Mouse (Mus musculus) brain, adult 2 months (tissue): ENCODE measurements around the gene Gm49342.

Source experiments
- DNase-seq: peaks from one replicate; pipeline ENCODE4 v3.0.0; 2011; ENCODE audit warnings: low read depth, low spot score

Gene Gm49342

DNA sequence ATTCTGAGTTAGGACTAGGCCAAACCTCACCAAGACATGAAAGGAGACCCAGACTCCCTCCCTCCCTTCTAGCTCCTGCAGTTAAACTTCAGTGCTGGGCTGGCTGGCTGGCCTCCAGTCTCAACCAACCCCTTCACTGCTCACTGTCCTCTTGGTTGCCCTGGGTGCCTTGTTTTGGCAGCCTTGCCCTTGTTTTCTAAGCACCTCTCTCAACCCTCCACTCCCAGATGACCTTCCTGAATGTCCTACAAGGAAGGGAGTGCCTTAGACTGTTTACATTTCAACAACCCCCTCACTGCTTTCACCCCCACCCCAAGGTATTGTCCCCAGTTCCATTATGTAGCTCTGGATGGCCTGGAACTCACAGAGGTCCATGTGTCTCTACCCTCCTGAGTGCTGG is 35.3 kb downstream of the Gm49342 start:
- no peak for DNase-seq

GRCm38 (mm10) chr14:50981207-50981606 is 36.9 kb downstream of the Gm49342 start:
- peak; percentile 21 for DNase-seq

DNA sequence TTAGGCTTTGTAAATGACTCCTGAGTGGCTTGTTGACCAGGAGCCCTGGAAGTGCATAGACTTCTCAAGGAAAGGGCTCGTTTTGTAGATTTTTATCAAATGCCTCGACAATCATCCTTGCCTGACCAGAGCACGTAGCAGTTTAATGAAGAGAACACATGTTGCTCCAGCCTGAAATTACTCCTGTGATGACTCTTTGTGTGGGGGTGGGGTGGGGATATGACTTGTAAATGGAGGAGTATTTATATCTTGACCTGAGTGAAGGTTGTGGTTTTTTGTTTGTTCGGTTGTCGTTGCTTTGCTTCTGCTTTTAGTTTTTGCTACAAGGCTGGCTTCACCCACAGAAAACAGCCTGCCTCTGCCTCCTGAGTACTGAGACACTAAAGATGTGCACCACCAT is 37.5 kb downstream of the Gm49342 start:
- DNase-seq = no peak

GRCm38 (mm10) chr14:50987668-50988067 is 43.4 kb downstream of the Gm49342 start:
- no peak for DNase-seq

DNA sequence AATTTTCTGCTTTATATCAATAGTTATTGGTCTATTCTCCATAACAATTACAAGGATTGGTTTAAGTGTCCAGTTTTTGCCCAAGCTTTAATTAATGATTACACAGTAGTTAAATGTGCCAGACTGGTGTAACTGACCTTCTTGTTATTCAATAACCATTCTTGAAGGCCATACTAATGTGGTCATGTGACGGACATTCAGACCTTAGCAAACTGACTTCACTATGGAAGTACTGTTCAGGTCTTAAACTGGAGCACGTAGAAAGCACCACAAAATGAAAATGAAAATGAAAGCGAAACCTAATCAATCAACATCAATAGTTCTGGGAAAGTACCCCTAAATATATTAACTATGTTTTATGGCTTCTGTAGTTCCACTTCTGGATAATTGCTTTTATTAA is 46.7 kb downstream of the Gm49342 start:
- no peak for DNase-seq

DNA sequence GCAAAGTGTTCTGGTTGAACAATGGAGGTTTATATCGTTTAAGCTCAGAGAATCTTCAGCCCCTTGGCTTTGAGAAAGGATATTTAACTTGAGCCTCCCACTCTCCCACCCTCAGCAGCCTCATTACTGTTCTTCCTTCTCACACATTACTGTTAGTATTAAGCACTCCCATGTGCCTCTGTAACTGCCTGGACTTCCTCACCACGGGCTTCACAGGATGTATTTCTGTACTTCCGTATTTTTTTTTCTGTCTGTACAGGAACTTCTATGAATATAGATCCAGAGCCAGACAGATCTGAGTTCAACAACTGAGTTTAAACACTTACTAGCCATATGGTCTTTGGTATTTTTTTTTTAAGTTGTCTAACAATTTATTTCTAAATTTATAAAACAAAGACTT is 52.8 kb downstream of the Gm49342 start:
- peak; percentile 10 for DNase-seq

DNA sequence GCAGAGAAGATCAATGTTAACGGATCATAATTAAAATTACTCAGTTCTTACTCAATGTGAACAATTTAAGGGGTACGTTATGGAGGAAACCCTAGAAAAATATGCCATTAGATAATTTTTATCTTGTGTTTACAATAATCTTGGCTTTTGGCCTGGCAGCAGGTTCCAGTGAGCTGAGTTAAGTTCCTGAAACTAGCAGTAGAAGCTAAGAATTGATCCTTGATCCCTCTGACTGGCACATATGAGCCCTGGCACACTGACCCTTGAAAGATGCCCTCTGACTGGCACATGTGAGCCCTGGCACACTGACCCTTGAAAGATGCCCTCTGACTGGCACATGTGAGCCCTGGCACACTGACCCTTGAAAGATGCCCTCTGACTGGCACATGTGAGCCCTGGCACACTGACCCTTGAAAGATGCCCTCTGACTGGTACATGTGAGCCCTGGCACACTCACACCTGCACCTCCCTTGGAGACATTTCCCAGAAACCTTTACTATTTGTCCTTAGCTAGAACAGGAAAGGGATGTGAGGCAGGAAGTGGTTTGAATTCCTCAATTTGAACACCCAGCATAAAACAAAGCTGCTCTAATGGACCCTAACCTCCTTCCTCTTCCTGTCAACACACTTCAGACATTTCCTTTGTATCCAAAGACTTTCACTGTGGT is 53.8 kb downstream of the Gm49342 start:
- DNase-seq = peak; percentile 20

GRCm38 (mm10) chr14:51007152-51007801 is 63.0 kb downstream of the Gm49342 start, which contains the start of gene Rnase10:
TSS of gene Rnase10 (plus strand) at chr14:51007751.
- no peak for DNase-seq

DNA sequence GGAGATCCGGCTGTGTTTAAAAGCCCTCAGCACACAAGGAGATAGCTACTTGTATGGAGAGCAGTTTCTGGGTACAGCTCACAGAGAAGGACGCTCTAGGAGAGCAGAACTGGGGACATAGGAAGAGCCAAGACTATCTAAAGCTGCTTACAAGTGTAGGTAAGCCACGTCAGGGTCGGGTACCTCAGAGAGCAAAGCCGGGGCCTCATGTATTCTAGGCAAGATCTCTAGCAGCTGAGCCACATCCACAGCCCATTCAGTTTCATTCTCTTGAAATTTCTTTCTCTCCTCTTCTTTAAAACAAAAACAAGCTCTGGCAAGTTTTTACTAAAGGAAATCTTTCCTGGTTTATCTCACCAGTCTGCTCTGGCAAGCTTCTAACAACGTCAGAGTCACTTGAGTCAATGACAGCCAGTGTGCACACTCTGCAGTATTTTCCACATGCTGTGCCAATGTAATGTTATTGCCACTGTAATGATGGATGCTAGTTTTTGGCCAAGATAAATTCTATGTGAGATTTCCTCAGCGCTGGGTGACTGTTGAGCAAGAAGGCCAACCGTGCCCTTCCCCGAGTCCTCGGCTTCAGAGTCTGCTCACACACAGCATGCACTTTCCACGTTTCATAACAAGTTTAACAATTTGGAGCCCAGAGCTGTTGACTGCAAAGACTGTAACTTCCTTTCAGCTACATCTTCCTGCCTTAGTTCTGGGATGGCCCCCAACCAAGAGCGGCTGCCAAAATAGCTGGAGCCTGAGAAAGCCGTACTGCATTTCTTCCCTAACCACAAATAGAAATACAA is 63.8 kb downstream of the Gm49342 start:
- DNase-seq = peak; percentile 53

DNA sequence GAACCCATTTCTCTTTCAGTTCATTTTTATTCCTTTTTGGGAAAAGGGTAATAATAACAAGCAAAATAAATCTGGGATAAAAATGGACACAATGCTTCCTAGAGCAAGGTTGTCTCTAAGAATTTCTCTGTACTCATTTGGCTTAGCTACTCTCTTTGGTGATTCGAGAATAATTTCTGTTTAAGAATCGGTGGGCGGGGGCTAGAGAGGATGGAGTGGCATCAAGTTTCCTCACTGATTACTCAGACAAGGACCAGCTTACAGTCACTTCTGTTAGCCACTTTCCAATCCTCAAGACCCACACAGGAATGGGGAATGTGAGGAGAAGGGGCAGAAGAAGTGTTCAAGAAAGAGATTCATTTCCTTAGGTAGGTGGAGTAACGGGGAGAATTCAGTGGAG is 64.5 kb downstream of the Gm49342 start:
- no peak for DNase-seq

GRCm38 (mm10) chr14:51009572-51009971 is 65.3 kb downstream of the Gm49342 start:
- no peak for DNase-seq
